Mouse (Mus musculus): ENCODE measurements around the gene Fbxo9. TPM values are rescaled to one million over a fixed set of nuclear protein-coding genes. Genes with fewer than 3 reads are reported as not detected.
"Not testable (repeated sequence)": the region's sequence is repeated elsewhere in the genome, so short reads cannot be mapped to it uniquely, and the experiment has no call there.

The Fbxo9 gene
- total RNA-seq, 2 experiments from 2014 or later = 77.1 to 101 TPM

- DNase-seq = no peak
These were observed 791 bp upstream of the Fbxo9 start for GRCm38 (mm10) chr9:78109656-78110055.

GRCm38 (mm10) chr9:78107912-78108795 lies 711 bp downstream of the Fbxo9 start:
- DNase-seq = peak; percentile 83 to 88

- no peak for DNase-seq
These were observed 1.3 kb downstream of the Fbxo9 start for GRCm38 (mm10) chr9:78107582-78107911.

- no peak for DNase-seq
These were observed 2.0 kb downstream of the Fbxo9 start for GRCm38 (mm10) chr9:78106821-78107220.

- DNase-seq = no peak
These were observed 3.3 kb downstream of the Fbxo9 start for GRCm38 (mm10) chr9:78105501-78105932.

GRCm38 (mm10) chr9:78104973-78105372 lies 3.9 kb downstream of the Fbxo9 start:
- peak; percentile 47 to 62 for DNase-seq

GRCm38 (mm10) chr9:78103965-78104560 lies 4.8 kb downstream of the Fbxo9 start:
- DNase-seq = no peak

- no peak for DNase-seq
These were observed 7.4 kb downstream of the Fbxo9 start for GRCm38 (mm10) chr9:78101431-78101830.

- no peak for DNase-seq
These were observed 7.9 kb downstream of the Fbxo9 start for GRCm38 (mm10) chr9:78100956-78101355.

- no peak for DNase-seq
These were observed 12.5 kb downstream of the Fbxo9 start for GRCm38 (mm10) chr9:78096376-78096775.

GRCm38 (mm10) chr9:78095686-78096085 lies 13.2 kb downstream of the Fbxo9 start:
- DNase-seq = no peak

GRCm38 (mm10) chr9:78090596-78090995 lies 18.3 kb downstream of the Fbxo9 start:
- no peak for DNase-seq

- DNase-seq = no peak
These were observed 19.0 kb downstream of the Fbxo9 start for GRCm38 (mm10) chr9:78089906-78090305.

- no peak for DNase-seq
These were observed 19.9 kb downstream of the Fbxo9 start for GRCm38 (mm10) chr9:78088971-78089370.

- no peak for DNase-seq
These were observed 20.3 kb downstream of the Fbxo9 start for GRCm38 (mm10) chr9:78088521-78088920.

GRCm38 (mm10) chr9:78087751-78088150 lies 21.1 kb downstream of the Fbxo9 start:
- DNase-seq = no peak

GRCm38 (mm10) chr9:78085722-78086287 lies 23.1 kb downstream of the Fbxo9 start:
- no peak for DNase-seq

GRCm38 (mm10) chr9:78084341-78084740 lies 24.5 kb downstream of the Fbxo9 start:
- DNase-seq = no peak

GRCm38 (mm10) chr9:78081835-78082234 lies 27.0 kb downstream of the Fbxo9 start:
- no peak for DNase-seq

- DNase-seq = peak in 1 of 2 experiments; percentile 4
These were observed 30.6 kb downstream of the Fbxo9 start for GRCm38 (mm10) chr9:78078240-78078639.

- no peak for DNase-seq
These were observed 33.6 kb downstream of the Fbxo9 start for GRCm38 (mm10) chr9:78075256-78075655.

GRCm38 (mm10) chr9:78073713-78074340 lies 35.0 kb downstream of the Fbxo9 start:
- no peak for DNase-seq

GRCm38 (mm10) chr9:78073291-78073690 lies 35.6 kb downstream of the Fbxo9 start:
- DNase-seq = not testable (repeated sequence)

Measured in adrenal gland, postnatal 36 days (tissue).